Mouse (Mus musculus): ENCODE measurements around the gene Arsg. TPM values are rescaled to one million over a fixed set of nuclear protein-coding genes. Genes with fewer than 3 reads are reported as not detected.
"Not testable (repeated sequence)": the region's sequence is repeated elsewhere in the genome, so short reads cannot be mapped to it uniquely, and the experiment has no call there.

Arsg gene
- polyA plus RNA-seq, 1 experiment from 2014 or later = 6.5 TPM

- WGBS = 15% methylated on average over 9 of the region's 9 CpGs
- peaks cover 26% of the 10 kb centered on the region for H3K4me1 ChIP-seq (ENCODE audit: insufficient read depth, low read length)
- H3K4me2 ChIP-seq (replicated peaks; ENCODE audit: low read depth, low read length) = peak overlapping the region; percentile 55
- peaks cover 5% of the 10 kb centered on the region; the same call in 1 of the 2 replicates for H3K27me3 ChIP-seq (ENCODE audit: insufficient read depth, low read length)
- H3K9ac ChIP-seq (replicated peaks; ENCODE audit: low read length) = peak overlapping the region; percentile 85
- H3K9me3 ChIP-seq (ENCODE audit: low read length) = no peaks in the 10 kb centered on the region
- peak overlapping the region; percentile 86 for H3K27ac ChIP-seq (ENCODE audit: low read length)
- H3K4me3 ChIP-seq (ENCODE audit: low read length) = peak overlapping the region; percentile 84
- no peak for ATAC-seq (ENCODE audit: low FRiP score, low TSS enrichment)
- no peaks in the 10 kb centered on the region for H3K36me3 ChIP-seq (ENCODE audit: insufficient read depth, low read length)
These were observed 137.0 kb downstream of the Arsg start for GRCm38 (mm10) chr11:109610046-109610794.

- peak overlapping the region; percentile 84 for H3K4me3 ChIP-seq (ENCODE audit: low read length)
- H3K9me3 ChIP-seq (ENCODE audit: low read length) = no peaks in the 10 kb centered on the region
- H3K9ac ChIP-seq (replicated peaks; ENCODE audit: low read length) = peak overlapping the region; percentile 85
- no peaks in the 10 kb centered on the region for H3K36me3 ChIP-seq (ENCODE audit: insufficient read depth, low read length)
- no peak for ATAC-seq (ENCODE audit: low FRiP score, low TSS enrichment)
- H3K4me1 ChIP-seq (ENCODE audit: insufficient read depth, low read length) = peaks cover 26% of the 10 kb centered on the region
- peak overlapping the region; percentile 55 for H3K4me2 ChIP-seq (replicated peaks; ENCODE audit: low read depth, low read length)
- WGBS = under 1% methylated on average over 26 of the region's 26 CpGs
- H3K27me3 ChIP-seq (ENCODE audit: insufficient read depth, low read length) = peaks cover 5% of the 10 kb centered on the region; the same call in 1 of the 2 replicates
- H3K27ac ChIP-seq (ENCODE audit: low read length) = peak overlapping the region; percentile 86
These were observed 137.7 kb downstream of the Arsg start for GRCm38 (mm10) chr11:109610795-109611302.

GRCm38 (mm10) chr11:109611303-109612149, 138.4 kb downstream of the Arsg start, which contains the start of gene Wipi1:
Wipi1 (minus strand) TSS chr11:109611967.
- Histone ChIP-seq H3K4me2 (replicated peaks; ENCODE audit: low read depth, low read length) (peak within 1 kb of the TSS; percentile 55), H3K27ac (ENCODE audit: low read length) (peak within 1 kb of the TSS; percentile 86), H3K27me3 (ENCODE audit: insufficient read depth, low read length) (peaks cover 5% of the 10 kb centered on the region; the same call in 1 of the 2 replicates), H3K9me3 (ENCODE audit: low read length) (no peaks in the 10 kb centered on the region), H3K4me1 (ENCODE audit: insufficient read depth, low read length) (peaks cover 26% of the 10 kb centered on the region), H3K36me3 (ENCODE audit: insufficient read depth, low read length) (no peaks in the 10 kb centered on the region), H3K9ac (replicated peaks; ENCODE audit: low read length) (peak within 1 kb of the TSS; percentile 85), H3K4me3 (ENCODE audit: low read length) (peak within 1 kb of the TSS; percentile 84)
- WGBS = under 1% methylated on average over 55 of the region's 58 CpGs
- ATAC-seq (ENCODE audit: low FRiP score, low TSS enrichment) = peak; percentile 97

- Histone ChIP-seq H3K4me3 (ENCODE audit: low read length) (no peak overlapping the region), H3K27me3 (ENCODE audit: insufficient read depth, low read length) (peaks cover 5% of the 10 kb centered on the region; the same call in 1 of the 2 replicates), H3K36me3 (ENCODE audit: insufficient read depth, low read length) (no peaks in the 10 kb centered on the region), H3K4me2 (replicated peaks; ENCODE audit: low read depth, low read length) (no peak overlapping the region), H3K9ac (replicated peaks; ENCODE audit: low read length) (0 out of 2 replicates have a peak overlapping the region, but pooled peaks have one; percentile 11), H3K4me1 (ENCODE audit: insufficient read depth, low read length) (peaks cover 26% of the 10 kb centered on the region), H3K27ac (ENCODE audit: low read length) (no peak overlapping the region), H3K9me3 (ENCODE audit: low read length) (no peaks in the 10 kb centered on the region)
- ATAC-seq (ENCODE audit: low FRiP score, low TSS enrichment) = no peak
- WGBS = 66% methylated on average over 7 of the region's 7 CpGs
These were observed 139.8 kb downstream of the Arsg start for GRCm38 (mm10) chr11:109612871-109613529.

- WGBS = 68% methylated on average over 9 of the region's 9 CpGs
- no peak overlapping the region for H3K4me2 ChIP-seq (replicated peaks; ENCODE audit: low read depth, low read length)
- H3K4me3 ChIP-seq (ENCODE audit: low read length) = no peak overlapping the region
- no peak overlapping the region for H3K9ac ChIP-seq (replicated peaks; ENCODE audit: low read length)
- H3K4me1 ChIP-seq (ENCODE audit: insufficient read depth, low read length) = peaks cover 10% of the 10 kb centered on the region
- H3K36me3 ChIP-seq (ENCODE audit: insufficient read depth, low read length) = no peaks in the 10 kb centered on the region
- no peak overlapping the region for H3K27ac ChIP-seq (ENCODE audit: low read length)
- peaks cover 5% of the 10 kb centered on the region; the same call in 1 of the 2 replicates for H3K27me3 ChIP-seq (ENCODE audit: insufficient read depth, low read length)
- H3K9me3 ChIP-seq (ENCODE audit: low read length) = no peaks in the 10 kb centered on the region
- no peak for ATAC-seq (ENCODE audit: low FRiP score, low TSS enrichment)
These were observed 142.1 kb downstream of the Arsg start for GRCm38 (mm10) chr11:109615286-109615685.

- ATAC-seq (ENCODE audit: low FRiP score, low TSS enrichment) = no peak
- Histone ChIP-seq H3K4me2 (replicated peaks; ENCODE audit: low read depth, low read length) (no peak overlapping the region), H3K36me3 (ENCODE audit: insufficient read depth, low read length) (no peaks in the 10 kb centered on the region), H3K9me3 (ENCODE audit: low read length) (no peaks in the 10 kb centered on the region), H3K27ac (ENCODE audit: low read length) (no peak overlapping the region), H3K4me1 (ENCODE audit: insufficient read depth, low read length) (peaks cover 8% of the 10 kb centered on the region; the same call in 1 of the 2 replicates), H3K9ac (replicated peaks; ENCODE audit: low read length) (no peak overlapping the region), H3K4me3 (ENCODE audit: low read length) (no peak overlapping the region), H3K27me3 (ENCODE audit: insufficient read depth, low read length) (peaks cover 5% of the 10 kb centered on the region; the same call in 1 of the 2 replicates)
- whole genome bisulfite sequencing = 75% methylated on average over 4 of the region's 4 CpGs
These were observed 143.2 kb downstream of the Arsg start for GRCm38 (mm10) chr11:109616352-109616751.

- Histone ChIP-seq H3K9ac (replicated peaks; ENCODE audit: low read length) (no peak overlapping the region), H3K4me2 (replicated peaks; ENCODE audit: low read depth, low read length) (no peak overlapping the region), H3K27ac (ENCODE audit: low read length) (no peak overlapping the region), H3K9me3 (ENCODE audit: low read length) (no peaks in the 10 kb centered on the region), H3K4me3 (ENCODE audit: low read length) (no peak overlapping the region), H3K4me1 (ENCODE audit: insufficient read depth, low read length) (peaks cover 8% of the 10 kb centered on the region; the same call in 1 of the 2 replicates), H3K36me3 (ENCODE audit: insufficient read depth, low read length) (no peaks in the 10 kb centered on the region), H3K27me3 (ENCODE audit: insufficient read depth, low read length) (peaks cover 5% of the 10 kb centered on the region; the same call in 1 of the 2 replicates)
- 52% methylated on average over 4 of the region's 4 CpGs for WGBS
- ATAC-seq (ENCODE audit: low FRiP score, low TSS enrichment) = no peak
These were observed 143.6 kb downstream of the Arsg start for GRCm38 (mm10) chr11:109616766-109617165.

GRCm38 (mm10) chr11:109619055-109619454, 145.9 kb downstream of the Arsg start:
- peaks cover 15% of the 10 kb centered on the region for H3K4me1 ChIP-seq (ENCODE audit: insufficient read depth, low read length)
- not testable (repeated sequence) for ATAC-seq (ENCODE audit: low FRiP score, low TSS enrichment)

GRCm38 (mm10) chr11:109620356-109620755, 147.2 kb downstream of the Arsg start:
- Histone ChIP-seq H3K36me3 (ENCODE audit: insufficient read depth, low read length) (no peaks in the 10 kb centered on the region), H3K4me1 (ENCODE audit: insufficient read depth, low read length) (peaks cover 15% of the 10 kb centered on the region), H3K9ac (replicated peaks; ENCODE audit: low read length) (no peak overlapping the region), H3K9me3 (ENCODE audit: low read length) (no peaks in the 10 kb centered on the region), H3K27me3 (ENCODE audit: insufficient read depth, low read length) (no peaks in the 10 kb centered on the region), H3K4me3 (ENCODE audit: low read length) (no peak overlapping the region), H3K4me2 (replicated peaks; ENCODE audit: low read depth, low read length) (no peak overlapping the region), H3K27ac (ENCODE audit: low read length) (no peak overlapping the region)
- no peak for ATAC-seq (ENCODE audit: low FRiP score, low TSS enrichment)
- WGBS = 64% methylated on average over 6 of the region's 6 CpGs

More at GRCm38 (mm10) chr11:109619055-109619454, 145.9 kb downstream of the Arsg start:
- not testable (repeated sequence) for H3K27me3 ChIP-seq (ENCODE audit: insufficient read depth, low read length); H3K9ac ChIP-seq (replicated peaks; ENCODE audit: low read length); H3K27ac ChIP-seq (ENCODE audit: low read length); H3K9me3 ChIP-seq (ENCODE audit: low read length); H3K4me3 ChIP-seq (ENCODE audit: low read length); H3K36me3 ChIP-seq (ENCODE audit: insufficient read depth, low read length); H3K4me2 ChIP-seq (replicated peaks; ENCODE audit: low read depth, low read length)
- WGBS = 38% methylated on average over 8 of the region's 8 CpGs

All from kidney, embryonic 16.5 days (tissue).